Mouse (Mus musculus): ENCODE data around the gene As3mt. TPM values are rescaled to one million over a fixed set of nuclear protein-coding genes. Genes with fewer than 3 reads are reported as not detected.
"Not testable (repeated sequence)": the region's sequence is repeated elsewhere in the genome, so short reads cannot be mapped to it uniquely, and the experiment has no call there.

As3mt gene
- polyA plus RNA-seq, 1 experiment = 4.1 TPM

DNA sequence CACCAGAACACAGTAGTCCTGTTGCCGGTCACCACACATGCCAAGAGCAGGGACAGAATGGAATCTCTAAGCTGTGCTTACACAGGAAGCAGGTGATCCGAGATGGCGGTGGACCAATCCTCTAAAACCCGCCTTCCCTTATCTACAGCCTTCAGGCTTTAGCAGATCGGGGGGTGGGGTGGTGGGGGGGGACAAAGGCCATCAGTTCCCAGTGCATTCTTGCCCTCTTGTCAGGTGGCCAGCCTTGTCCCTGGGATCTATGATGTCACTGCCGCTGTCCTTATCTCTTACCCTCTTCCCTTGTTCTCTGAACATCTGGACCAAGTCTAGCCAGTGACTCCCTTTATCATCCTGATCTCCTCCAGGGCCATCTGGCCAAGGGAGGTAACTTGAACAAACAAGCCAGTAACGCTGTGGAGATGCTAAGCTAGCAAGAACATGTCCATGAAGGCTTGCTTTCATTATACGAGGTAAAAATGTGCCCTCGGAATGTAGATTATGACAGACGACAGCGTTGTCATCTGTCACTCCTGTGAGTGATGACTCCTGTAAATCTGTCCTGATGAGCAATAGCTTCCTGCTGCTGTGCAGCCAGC is 20.8 kb downstream of the As3mt start:
- Histone ChIP-seq H3K79me2 (ENCODE audit: control insufficient read depth, insufficient read depth) (no peaks in the 10 kb centered on the region), H3K27me3 (ENCODE audit: control insufficient read depth, insufficient read depth, insufficient read length) (no peaks in the 10 kb centered on the region), H3K4me2 (ENCODE audit: low read depth) (no peak overlapping the region), H3K4me3 (no peak overlapping the region), H3ac (ENCODE audit: control insufficient read depth, insufficient read length) (no peak overlapping the region), H3K36me3 (ENCODE audit: control insufficient read depth, insufficient read depth) (no peaks in the 10 kb centered on the region)
- TF ChIP-seq POLR2A (IDR thresholded peaks at IDR 0.05; ENCODE audit: insufficient read length, low read depth) (no peak), MAX (IDR thresholded peaks at IDR 0.05; ENCODE audit: low read depth) (no peak), TCF3 (IDR thresholded peaks at IDR 0.05; ENCODE audit: insufficient read length, low read depth) (no peak), E2F4 (IDR thresholded peaks at IDR 0.05; ENCODE audit: insufficient read depth) (no peak), SRF (IDR thresholded peaks at IDR 0.05; ENCODE audit: control insufficient read depth, insufficient read length, low read depth) (no peak)

DNA sequence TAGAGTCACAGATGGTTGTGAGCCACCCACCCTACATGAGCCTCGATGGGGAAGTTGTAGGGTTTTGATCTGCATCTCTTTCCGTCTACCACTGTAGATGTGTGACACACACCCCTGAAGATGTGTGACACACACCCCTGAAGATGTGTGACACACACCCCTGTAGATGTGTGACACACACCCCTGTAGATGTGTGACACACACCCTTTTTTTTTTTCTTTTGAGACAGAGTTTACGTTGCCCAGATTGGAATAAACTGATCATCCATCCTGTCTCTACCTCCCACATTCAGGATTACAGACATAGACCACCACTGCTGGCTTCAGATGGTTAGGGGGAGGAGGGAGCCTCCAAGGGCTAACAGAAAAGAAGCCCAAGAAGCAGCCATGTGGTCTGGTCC is 21.7 kb downstream of the As3mt start:
- no peak overlapping the region for H3K4me2 ChIP-seq (ENCODE audit: low read depth)
- no peaks in the 10 kb centered on the region for H3K27me3 ChIP-seq (ENCODE audit: control insufficient read depth, insufficient read depth, insufficient read length)
- no peak overlapping the region for H3ac ChIP-seq (ENCODE audit: control insufficient read depth, insufficient read length)
- TF ChIP-seq MAX (IDR thresholded peaks at IDR 0.05; ENCODE audit: low read depth) (no peak), REST (IDR thresholded peaks at IDR 0.05; ENCODE audit: insufficient read depth, insufficient read length) (no peak), MYOD1 (IDR thresholded peaks at IDR 0.05; ENCODE audit: control insufficient read depth in 1 of 3, insufficient read length in 2 of 3, low read depth in 2 of 3) (no peak), CEBPB (IDR thresholded peaks at IDR 0.05; ENCODE audit: insufficient read depth, poor library complexity, severe bottlenecking) (no peak), USF1 (IDR thresholded peaks at IDR 0.05; ENCODE audit: low read depth) (no peak), TCF3 (IDR thresholded peaks at IDR 0.05; ENCODE audit: insufficient read length, low read depth) (no peak), E2F4 (IDR thresholded peaks at IDR 0.05; ENCODE audit: insufficient read depth) (no peak), TCF12 (IDR thresholded peaks at IDR 0.05; ENCODE audit: insufficient read depth, poor library complexity, severe bottlenecking) (no peak), POLR2AphosphoS2 (IDR thresholded peaks at IDR 0.05; ENCODE audit: insufficient read length, low read depth) (no peak), POLR2A (IDR thresholded peaks at IDR 0.05; ENCODE audit: insufficient read length, low read depth) (no peak), SRF (IDR thresholded peaks at IDR 0.05; ENCODE audit: control insufficient read depth, insufficient read length, low read depth) (no peak), MYOG (IDR thresholded peaks at IDR 0.05; ENCODE audit: control insufficient read depth in 1 of 3, insufficient read depth in 1 of 3, insufficient read length in 2 of 3, low read depth in 2 of 3) (no peak)
- H3K4me3 ChIP-seq = no peak overlapping the region
- no peaks in the 10 kb centered on the region for H3K79me2 ChIP-seq (ENCODE audit: control insufficient read depth, insufficient read depth)
- H3K36me3 ChIP-seq (ENCODE audit: control insufficient read depth, insufficient read depth) = no peaks in the 10 kb centered on the region

DNA sequence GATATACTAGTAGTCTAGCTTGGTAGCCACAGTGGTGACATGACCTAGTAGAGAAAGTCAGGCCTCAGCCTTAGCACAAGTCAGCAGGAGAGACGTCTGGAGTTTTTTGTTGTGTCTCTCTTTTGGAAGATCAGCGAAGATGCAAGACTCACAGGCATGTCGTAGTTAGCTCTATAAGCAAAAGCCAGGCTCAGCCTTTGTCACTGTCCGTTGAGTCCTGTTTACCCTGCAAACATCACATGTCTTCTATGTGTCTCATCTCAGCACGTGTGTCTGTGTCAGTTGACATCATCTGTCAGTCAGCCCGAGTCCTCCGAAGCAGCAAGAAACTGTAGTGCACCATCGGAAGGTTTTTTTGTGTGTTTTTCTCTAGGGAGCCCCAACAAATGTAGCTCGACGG is 24.1 kb downstream of the As3mt start:
- Histone ChIP-seq H3K27me3 (ENCODE audit: control insufficient read depth, insufficient read depth, insufficient read length) (peaks cover 4% of the 10 kb centered on the region), H3K4me2 (ENCODE audit: low read depth) (no peak overlapping the region), H3K4me3 (no peak overlapping the region), H3K36me3 (ENCODE audit: control insufficient read depth, insufficient read depth) (no peaks in the 10 kb centered on the region), H3K79me2 (ENCODE audit: control insufficient read depth, insufficient read depth) (no peaks in the 10 kb centered on the region), H3ac (ENCODE audit: control insufficient read depth, insufficient read length) (no peak overlapping the region)
- TF ChIP-seq MYOG (IDR thresholded peaks at IDR 0.05; ENCODE audit: control insufficient read depth in 1 of 3, insufficient read depth in 1 of 3, insufficient read length in 2 of 3, low read depth in 2 of 3) (no peak), E2F4 (IDR thresholded peaks at IDR 0.05; ENCODE audit: insufficient read depth) (no peak), TCF3 (IDR thresholded peaks at IDR 0.05; ENCODE audit: insufficient read length, low read depth) (no peak)

DNA sequence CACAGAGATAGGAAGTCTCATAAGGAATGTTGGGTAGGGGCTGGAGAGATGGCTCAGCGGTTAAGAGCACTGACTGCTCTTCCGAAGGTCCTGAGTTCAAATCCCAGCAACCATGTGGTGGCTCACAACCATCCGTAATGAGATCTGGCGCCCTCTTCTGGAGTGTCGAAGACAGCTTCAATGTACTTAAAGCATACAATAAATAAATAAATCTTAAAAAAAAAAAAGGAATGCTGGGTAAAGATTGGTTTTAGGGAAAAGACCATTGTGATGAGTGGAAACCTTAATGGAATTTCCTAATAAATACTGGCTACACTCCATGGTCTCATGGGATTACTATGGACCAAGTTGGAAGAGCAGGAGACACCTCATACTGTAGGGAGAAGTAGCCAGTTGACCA is 25.4 kb downstream of the As3mt start:
- H3K79me2 ChIP-seq (ENCODE audit: control insufficient read depth, insufficient read depth); H3K36me3 ChIP-seq (ENCODE audit: control insufficient read depth, insufficient read depth); H3K4me2 ChIP-seq (ENCODE audit: low read depth); H3K4me3 ChIP-seq; H3ac ChIP-seq (ENCODE audit: control insufficient read depth, insufficient read length): not testable (repeated sequence)
- H3K27me3 ChIP-seq (ENCODE audit: control insufficient read depth, insufficient read depth, insufficient read length) = peaks cover 15% of the 10 kb centered on the region

DNA sequence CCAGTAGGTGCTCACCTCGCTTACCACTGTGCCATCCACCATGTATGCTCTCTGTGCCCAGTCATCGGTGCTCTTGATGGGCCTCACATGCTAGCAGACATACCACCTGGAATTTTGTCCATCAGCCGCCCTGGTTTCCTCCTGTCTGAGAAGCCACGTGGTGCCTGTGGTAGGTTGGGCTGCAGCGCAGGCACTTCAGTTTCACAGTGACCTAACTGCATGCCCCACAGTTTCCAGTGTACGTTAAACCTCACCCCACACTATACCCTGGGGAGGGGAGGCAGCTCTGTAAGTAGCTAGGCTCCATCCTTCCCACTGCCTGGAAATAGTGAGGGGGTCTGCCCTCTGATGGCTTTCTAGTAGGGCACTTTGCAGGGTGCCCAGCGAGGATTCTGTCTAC is 26.4 kb downstream of the As3mt start:
- no peak overlapping the region for H3K4me2 ChIP-seq (ENCODE audit: low read depth)
- H3K36me3 ChIP-seq (ENCODE audit: control insufficient read depth, insufficient read depth) = no peaks in the 10 kb centered on the region
- H3ac ChIP-seq (ENCODE audit: control insufficient read depth, insufficient read length) = no peak overlapping the region
- TF ChIP-seq CEBPB (IDR thresholded peaks at IDR 0.05; ENCODE audit: insufficient read depth, poor library complexity, severe bottlenecking) (no peak), USF1 (IDR thresholded peaks at IDR 0.05; ENCODE audit: low read depth) (no peak), TCF12 (IDR thresholded peaks at IDR 0.05; ENCODE audit: insufficient read depth, poor library complexity, severe bottlenecking) (no peak), MYOD1 (IDR thresholded peaks at IDR 0.05; ENCODE audit: control insufficient read depth in 1 of 3, insufficient read length in 2 of 3, low read depth in 2 of 3) (no peak), MYOG (IDR thresholded peaks at IDR 0.05; ENCODE audit: control insufficient read depth in 1 of 3, insufficient read depth in 1 of 3, insufficient read length in 2 of 3, low read depth in 2 of 3) (no peak)
- H3K27me3 ChIP-seq (ENCODE audit: control insufficient read depth, insufficient read depth, insufficient read length) = peaks cover 25% of the 10 kb centered on the region
- H3K4me3 ChIP-seq = no peak overlapping the region
- no peaks in the 10 kb centered on the region for H3K79me2 ChIP-seq (ENCODE audit: control insufficient read depth, insufficient read depth)

DNA sequence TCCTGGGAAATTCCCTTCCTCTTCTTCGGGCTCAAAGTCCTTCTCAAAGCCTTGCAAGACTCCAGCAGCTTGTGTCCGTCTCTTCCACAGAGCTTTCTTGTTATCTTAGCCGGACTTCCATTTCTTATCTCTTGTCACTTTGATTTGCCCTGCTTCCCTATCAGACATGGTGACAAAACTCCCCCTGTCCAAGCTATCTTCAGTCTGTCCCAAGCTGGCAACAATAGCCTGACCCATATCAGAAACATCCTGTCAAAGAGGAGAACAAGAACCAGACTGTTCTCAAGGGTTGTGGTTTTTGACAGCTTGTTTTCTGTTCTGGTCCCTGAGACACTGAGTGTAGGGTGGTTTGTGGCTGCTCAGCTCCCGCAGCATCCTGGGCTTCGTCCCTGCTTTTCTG is 28.0 kb downstream of the As3mt start:
- Histone ChIP-seq H3K36me3 (ENCODE audit: control insufficient read depth, insufficient read depth) (no peaks in the 10 kb centered on the region), H3K4me2 (ENCODE audit: low read depth) (no peak overlapping the region), H3ac (ENCODE audit: control insufficient read depth, insufficient read length) (no peak overlapping the region), H3K79me2 (ENCODE audit: control insufficient read depth, insufficient read depth) (no peaks in the 10 kb centered on the region), H3K27me3 (ENCODE audit: control insufficient read depth, insufficient read depth, insufficient read length) (peaks cover 30% of the 10 kb centered on the region), H3K4me3 (no peak overlapping the region)
- TF ChIP-seq CEBPB (IDR thresholded peaks at IDR 0.05; ENCODE audit: insufficient read depth, poor library complexity, severe bottlenecking) = no peak
- TF ChIP-seq MYOG (IDR thresholded peaks at IDR 0.05; ENCODE audit: control insufficient read depth in 1 of 3, insufficient read depth in 1 of 3, insufficient read length in 2 of 3, low read depth in 2 of 3) = no peak
- no peak for TF ChIP-seq SRF (IDR thresholded peaks at IDR 0.05; ENCODE audit: control insufficient read depth, insufficient read length, low read depth)
- no peak for TF ChIP-seq MYOD1 (IDR thresholded peaks at IDR 0.05; ENCODE audit: control insufficient read depth in 1 of 3, insufficient read length in 2 of 3, low read depth in 2 of 3)
- TF ChIP-seq POLR2AphosphoS2 (IDR thresholded peaks at IDR 0.05; ENCODE audit: insufficient read length, low read depth) = no peak
- TF ChIP-seq USF1 (IDR thresholded peaks at IDR 0.05; ENCODE audit: low read depth) = no peak
- no peak for TF ChIP-seq TCF3 (IDR thresholded peaks at IDR 0.05; ENCODE audit: insufficient read length, low read depth)
- TF ChIP-seq REST (IDR thresholded peaks at IDR 0.05; ENCODE audit: insufficient read depth, insufficient read length) = no peak
- no peak for TF ChIP-seq MAX (IDR thresholded peaks at IDR 0.05; ENCODE audit: low read depth)
- no peak for TF ChIP-seq TCF12 (IDR thresholded peaks at IDR 0.05; ENCODE audit: insufficient read depth, poor library complexity, severe bottlenecking)
- no peak for TF ChIP-seq E2F4 (IDR thresholded peaks at IDR 0.05; ENCODE audit: insufficient read depth)
- no peak for TF ChIP-seq POLR2A (IDR thresholded peaks at IDR 0.05; ENCODE audit: insufficient read length, low read depth)

All from myocyte (in vitro differentiated cells).